ENCODE assay signal across 11 mouse cellular contexts in the genomic region with DNA sequence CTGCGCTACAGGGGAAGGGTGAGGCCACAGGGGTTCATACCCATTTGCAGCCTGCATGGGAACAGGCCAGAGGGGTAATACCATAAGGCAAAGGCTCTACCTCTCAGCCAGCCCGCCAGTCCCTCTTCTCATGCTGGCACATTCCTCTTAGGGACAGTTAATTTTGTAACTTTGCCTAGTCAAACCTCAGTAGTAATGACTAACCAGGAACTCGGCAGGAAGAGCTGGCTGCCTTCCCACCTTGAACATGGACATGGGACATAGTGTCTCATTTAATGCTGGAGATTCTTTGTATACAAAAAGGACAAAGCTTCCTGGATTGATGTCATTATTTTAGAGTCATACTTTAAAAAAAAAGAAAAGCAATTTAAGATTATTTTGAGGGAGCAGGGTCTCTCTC. TPM values are rescaled to one million over a fixed set of nuclear protein-coding genes. Genes with fewer than 3 reads are reported as not detected.
DNase-seq lines count a peak whose midpoint lies in the region.
"Had no signal": no experiment of that assay in that cellular context is flagged by ENCODE, and none has a peak within 500 bp of the region (broad histone marks: within the 10 kb centered on the region; RNA-seq: fewer than 3 reads in every experiment).

No protein-coding gene starts in this region.

- DNase-seq in adrenal gland, postnatal 10 days: peak; percentile 60
- DNase-seq in adrenal gland, adult 18-20 months (ENCODE audit: low spot score in 2 of 2): no peak
- DNase-seq in lung, postnatal 14 days: peak; percentile 41
- DNase-seq in lung, postnatal 4 days: no peak
- peak; percentile 28 for DNase-seq in gastrocnemius, postnatal 25 days
- DNase-seq in kidney, postnatal 10 days: peak; percentile 74
- DNase-seq in frontal cortex, postnatal 14 days (ENCODE audit: low spot score in 2 of 2): no peak
- no peak for DNase-seq in layer of hippocampus, postnatal 36 days
- DNase-seq: embryo, embryonic 11 days; lung, postnatal 10 days; spleen, adult 18-20 months had no signal

RNA-seq across cellular contexts. Expression of gene BC034090, which starts 30.7 kb away (rescaled TPM):
- total RNA-seq in adrenal gland, postnatal 10 days (2021): 10 to 100 TPM; 22.3 to 26.2 TPM
- total RNA-seq in adrenal gland, adult 18-20 months (2021): 10 to 100 TPM; 23.9 to 33.3 TPM
- total RNA-seq in gastrocnemius, postnatal 25 days (2021): 1 to 10 TPM; 1.7 to 2.3 TPM
- total RNA-seq in layer of hippocampus, postnatal 36 days (2021): 1 to 10 TPM; 5.9 to 6.7 TPM

Comparison
In these comparisons a context has a peak if more than half of its experiments do, and no peak if none do; other contexts are left out.
1. DNase-seq: peak in adrenal gland, postnatal 10 days (single experiment), lung, postnatal 14 days (single experiment), gastrocnemius, postnatal 25 days (single experiment) and kidney, postnatal 10 days (single experiment); none in adrenal gland, adult 18-20 months (0 of 2), lung, postnatal 4 days (0 of 2), frontal cortex, postnatal 14 days (0 of 2) and layer of hippocampus, postnatal 36 days (0 of 2).